Mouse (Mus musculus) cortical plate, adult 2 months (tissue): ENCODE data around the gene Actr5.

Experiments used
- CTCF ChIP-seq: fragments of 200-500 bp; IDR thresholded peaks from 2 replicates; pipeline ENCODE4 v1.5.1; 2011; ENCODE audit warnings: mild to moderate bottlenecking, control low read depth, low read length; ENCODE audit not compliant: insufficient read depth; ENCODE audit errors: extremely low read depth
- POLR2A ChIP-seq: fragments of 200-500 bp; IDR thresholded peaks from 2 replicates; pipeline ENCODE4 v1.6.1; 2011; ENCODE audit warnings: mild to moderate bottlenecking, low read length, control low read depth; ENCODE audit not compliant: insufficient read depth; ENCODE audit errors: extremely low read depth

GRCm38 (mm10) chr2:158643791-158644190 lies 19.1 kb downstream of the Actr5 start:
- TF ChIP-seq CTCF (no peak), POLR2A (no peak)
